Mouse (Mus musculus): ENCODE measurements at regions not wholly inside any gene's neighbourhood (a gene's known extent, or its start where the extent isn't known, plus 50 kb on each side); places are given as distances from the start of the nearest gene placed in this dataset.

GRCm38 (mm10) chr3:53361202-53361601 is 101.9 kb downstream of the Nhlrc3 start:
- no peak for ATAC-seq
- no peak overlapping the region for H3K4me3 ChIP-seq (ENCODE audit: low read depth, low read length)
- no peak overlapping the region for H3K9ac ChIP-seq (ENCODE audit: low read depth, low read length)
- no peaks in the 10 kb centered on the region for H3K4me1 ChIP-seq (replicated peaks; ENCODE audit: control insufficient read depth, insufficient read depth, low read length)
- H3K9me3 ChIP-seq (ENCODE audit: control insufficient read depth) = no peaks in the 10 kb centered on the region
- no peaks in the 10 kb centered on the region for H3K36me3 ChIP-seq (ENCODE audit: control insufficient read depth, insufficient read depth)
- H3K27ac ChIP-seq (ENCODE audit: low read depth, low read length) = no peak overlapping the region
- no peak for TF ChIP-seq CTCF (IDR thresholded peaks at IDR 0.05; ENCODE audit: low read depth)
- 78% methylated on average over 4 of the region's 4 CpGs for WGBS
- H3K27me3 ChIP-seq (replicated peaks; ENCODE audit: control insufficient read depth, insufficient read depth, low read length) = no peaks in the 10 kb centered on the region
- no peak overlapping the region for H3K4me2 ChIP-seq (replicated peaks; ENCODE audit: low read depth)

- Histone ChIP-seq H3K27ac (ENCODE audit: low read depth, low read length) (no peak overlapping the region), H3K4me2 (replicated peaks; ENCODE audit: low read depth) (no peak overlapping the region), H3K4me1 (replicated peaks; ENCODE audit: control insufficient read depth, insufficient read depth, low read length) (no peaks in the 10 kb centered on the region), H3K36me3 (ENCODE audit: control insufficient read depth, insufficient read depth) (no peaks in the 10 kb centered on the region), H3K27me3 (replicated peaks; ENCODE audit: control insufficient read depth, insufficient read depth, low read length) (no peaks in the 10 kb centered on the region), H3K9me3 (ENCODE audit: control insufficient read depth) (no peaks in the 10 kb centered on the region), H3K4me3 (ENCODE audit: low read depth, low read length) (no peak overlapping the region), H3K9ac (ENCODE audit: low read depth, low read length) (no peak overlapping the region)
- no peak for TF ChIP-seq CTCF (IDR thresholded peaks at IDR 0.05; ENCODE audit: low read depth)
- ATAC-seq = no peak
- WGBS = 67% methylated on average over 8 of the region's 8 CpGs
Measured at GRCm38 (mm10) chr3:53353693-53354092, 109.4 kb downstream of the Nhlrc3 start.

- Histone ChIP-seq H3K4me2 (replicated peaks; ENCODE audit: low read depth) (no peak overlapping the region), H3K4me1 (replicated peaks; ENCODE audit: control insufficient read depth, insufficient read depth, low read length) (no peaks in the 10 kb centered on the region), H3K4me3 (ENCODE audit: low read depth, low read length) (no peak overlapping the region), H3K27me3 (replicated peaks; ENCODE audit: control insufficient read depth, insufficient read depth, low read length) (no peaks in the 10 kb centered on the region), H3K27ac (ENCODE audit: low read depth, low read length) (no peak overlapping the region), H3K36me3 (ENCODE audit: control insufficient read depth, insufficient read depth) (no peaks in the 10 kb centered on the region), H3K9me3 (ENCODE audit: control insufficient read depth) (no peaks in the 10 kb centered on the region), H3K9ac (ENCODE audit: low read depth, low read length) (no peak overlapping the region)
- ATAC-seq = no peak
- TF ChIP-seq CTCF (IDR thresholded peaks at IDR 0.05; ENCODE audit: low read depth) = no peak
- WGBS = 77% methylated on average over 7 of the region's 7 CpGs
Measured at GRCm38 (mm10) chr3:53353282-53353681, 109.8 kb downstream of the Nhlrc3 start.

- TF ChIP-seq CTCF (IDR thresholded peaks at IDR 0.05; ENCODE audit: low read depth) = no peak
- Histone ChIP-seq H3K4me2 (replicated peaks; ENCODE audit: low read depth) (no peak overlapping the region), H3K27ac (ENCODE audit: low read depth, low read length) (no peak overlapping the region), H3K9me3 (ENCODE audit: control insufficient read depth) (no peaks in the 10 kb centered on the region), H3K27me3 (replicated peaks; ENCODE audit: control insufficient read depth, insufficient read depth, low read length) (no peaks in the 10 kb centered on the region), H3K4me1 (replicated peaks; ENCODE audit: control insufficient read depth, insufficient read depth, low read length) (no peaks in the 10 kb centered on the region), H3K9ac (ENCODE audit: low read depth, low read length) (no peak overlapping the region), H3K36me3 (ENCODE audit: control insufficient read depth, insufficient read depth) (no peaks in the 10 kb centered on the region), H3K4me3 (ENCODE audit: low read depth, low read length) (no peak overlapping the region)
- ATAC-seq = no peak
- 78% methylated on average over 6 of the region's 6 CpGs for WGBS
Measured at GRCm38 (mm10) chr3:53343638-53344037, 119.5 kb downstream of the Nhlrc3 start.

GRCm38 (mm10) chr3:53341304-53342206 is 121.6 kb downstream of the Nhlrc3 start:
- TF ChIP-seq CTCF (IDR thresholded peaks at IDR 0.05; ENCODE audit: low read depth) = no peak
- ATAC-seq = no peak

GRCm38 (mm10) chr3:53338571-53338970 is 124.6 kb downstream of the Nhlrc3 start:
- Histone ChIP-seq H3K9ac (ENCODE audit: low read depth, low read length) (no peak overlapping the region), H3K4me3 (ENCODE audit: low read depth, low read length) (no peak overlapping the region), H3K9me3 (ENCODE audit: control insufficient read depth) (no peaks in the 10 kb centered on the region), H3K27me3 (replicated peaks; ENCODE audit: control insufficient read depth, insufficient read depth, low read length) (no peaks in the 10 kb centered on the region), H3K4me1 (replicated peaks; ENCODE audit: control insufficient read depth, insufficient read depth, low read length) (no peaks in the 10 kb centered on the region), H3K27ac (ENCODE audit: low read depth, low read length) (no peak overlapping the region), H3K4me2 (replicated peaks; ENCODE audit: low read depth) (no peak overlapping the region), H3K36me3 (ENCODE audit: control insufficient read depth, insufficient read depth) (no peaks in the 10 kb centered on the region)
- WGBS = 93% methylated on average over 7 of the region's 7 CpGs
- ATAC-seq = no peak
- TF ChIP-seq CTCF (IDR thresholded peaks at IDR 0.05; ENCODE audit: low read depth) = no peak

More at GRCm38 (mm10) chr3:53341304-53342206, 121.6 kb downstream of the Nhlrc3 start:
- Histone ChIP-seq H3K4me2 (replicated peaks; ENCODE audit: low read depth) (no peak overlapping the region), H3K27me3 (replicated peaks; ENCODE audit: control insufficient read depth, insufficient read depth, low read length) (no peaks in the 10 kb centered on the region), H3K9me3 (ENCODE audit: control insufficient read depth) (no peaks in the 10 kb centered on the region), H3K27ac (ENCODE audit: low read depth, low read length) (no peak overlapping the region), H3K4me3 (ENCODE audit: low read depth, low read length) (no peak overlapping the region), H3K4me1 (replicated peaks; ENCODE audit: control insufficient read depth, insufficient read depth, low read length) (no peaks in the 10 kb centered on the region), H3K36me3 (ENCODE audit: control insufficient read depth, insufficient read depth) (no peaks in the 10 kb centered on the region), H3K9ac (ENCODE audit: low read depth, low read length) (no peak overlapping the region)
- WGBS = 65% methylated on average over 22 of the region's 22 CpGs

All from intestine, postnatal 0 days (tissue).